Mouse (Mus musculus): Measurements from ENCODE around the gene 6030458C11Rik. TPM values are rescaled to one million over a fixed set of nuclear protein-coding genes. Genes with fewer than 3 reads are reported as not detected.
"Not testable (repeated sequence)": the region's sequence is repeated elsewhere in the genome, so short reads cannot be mapped to it uniquely, and the experiment has no call there.

6030458C11Rik gene
- total and polyA plus RNA-seq, 3 experiments: 7.3 to 14.1 (median 13.2) TPM

- DNase-seq: no peak
- no peaks in the 10 kb centered on the region for H3K79me2 ChIP-seq (replicated peaks; ENCODE audit: control insufficient read depth, insufficient read depth, low read length)
- no peak overlapping the region for H3K4me3 ChIP-seq
- no peaks in the 10 kb centered on the region for H3K4me1 ChIP-seq (ENCODE audit: control insufficient read depth, insufficient read depth, low read length)
- no peaks in the 10 kb centered on the region for H3K36me3 ChIP-seq (ENCODE audit: control insufficient read depth, insufficient read depth, low read length)
- no peak overlapping the region for H3K9ac ChIP-seq (ENCODE audit: low read depth, low read length)
- intact Hi-C loops (cut with DNase I): no loop called here
- TF ChIP-seq POLR2A (IDR thresholded peaks at IDR 0.05; ENCODE audit: insufficient read depth, low read depth, low read length) (no peak), EP300 (IDR thresholded peaks at IDR 0.05; ENCODE audit: insufficient read depth, low read depth, low read length) (no peak), CTCF (IDR thresholded peaks at IDR 0.05) (no peak)
- no peaks in the 10 kb centered on the region for H3K27me3 ChIP-seq (ENCODE audit: control insufficient read depth, insufficient read depth, low read length)
- 94% methylated on average over 11 of the region's 11 CpGs for WGBS
- no peak overlapping the region for H3K27ac ChIP-seq
These were observed 11.8 kb downstream of the 6030458C11Rik start for GRCm38 (mm10) chr15:12812646-12813045.

GRCm38 (mm10) chr15:12809305-12809704, 15.1 kb downstream of the 6030458C11Rik start:
- Histone ChIP-seq H3K4me3 (no peak overlapping the region), H3K27me3 (ENCODE audit: control insufficient read depth, insufficient read depth, low read length) (no peaks in the 10 kb centered on the region), H3K9ac (ENCODE audit: low read depth, low read length) (no peak overlapping the region), H3K36me3 (ENCODE audit: control insufficient read depth, insufficient read depth, low read length) (no peaks in the 10 kb centered on the region), H3K79me2 (replicated peaks; ENCODE audit: control insufficient read depth, insufficient read depth, low read length) (no peaks in the 10 kb centered on the region), H3K27ac (no peak overlapping the region), H3K4me1 (ENCODE audit: control insufficient read depth, insufficient read depth, low read length) (no peaks in the 10 kb centered on the region)
- TF ChIP-seq POLR2A (IDR thresholded peaks at IDR 0.05; ENCODE audit: insufficient read depth, low read depth, low read length) (no peak), EP300 (IDR thresholded peaks at IDR 0.05; ENCODE audit: insufficient read depth, low read depth, low read length) (no peak), CTCF (IDR thresholded peaks at IDR 0.05) (no peak)
- WGBS: 76% methylated on average over 6 of the region's 6 CpGs
- intact Hi-C loops (cut with DNase I): no loop called here
- DNase-seq: no peak

- Histone ChIP-seq H3K27ac (no peak overlapping the region), H3K79me2 (replicated peaks; ENCODE audit: control insufficient read depth, insufficient read depth, low read length) (no peaks in the 10 kb centered on the region), H3K4me1 (ENCODE audit: control insufficient read depth, insufficient read depth, low read length) (no peaks in the 10 kb centered on the region), H3K36me3 (ENCODE audit: control insufficient read depth, insufficient read depth, low read length) (no peaks in the 10 kb centered on the region), H3K27me3 (ENCODE audit: control insufficient read depth, insufficient read depth, low read length) (no peaks in the 10 kb centered on the region), H3K4me3 (no peak overlapping the region), H3K9ac (ENCODE audit: low read depth, low read length) (no peak overlapping the region)
- no peak for TF ChIP-seq CTCF (IDR thresholded peaks at IDR 0.05)
- no peak for TF ChIP-seq POLR2A (IDR thresholded peaks at IDR 0.05; ENCODE audit: insufficient read depth, low read depth, low read length)
- no peak for TF ChIP-seq EP300 (IDR thresholded peaks at IDR 0.05; ENCODE audit: insufficient read depth, low read depth, low read length)
- WGBS: 97% methylated on average over 10 of the region's 10 CpGs
- no peak for DNase-seq
- intact Hi-C loops (cut with DNase I): no loop called here
These were observed 17.4 kb downstream of the 6030458C11Rik start for GRCm38 (mm10) chr15:12807088-12807487.

- intact Hi-C loops (cut with DNase I): no loop called here
- Histone ChIP-seq H3K27me3 (ENCODE audit: control insufficient read depth, insufficient read depth, low read length) (no peaks in the 10 kb centered on the region), H3K4me1 (ENCODE audit: control insufficient read depth, insufficient read depth, low read length) (no peaks in the 10 kb centered on the region), H3K79me2 (replicated peaks; ENCODE audit: control insufficient read depth, insufficient read depth, low read length) (no peaks in the 10 kb centered on the region), H3K36me3 (ENCODE audit: control insufficient read depth, insufficient read depth, low read length) (no peaks in the 10 kb centered on the region), H3K27ac (no peak overlapping the region), H3K4me3 (no peak overlapping the region), H3K9ac (ENCODE audit: low read depth, low read length) (no peak overlapping the region)
- 84% methylated on average over 4 of the region's 4 CpGs for WGBS
- no peak for DNase-seq
- TF ChIP-seq POLR2A (IDR thresholded peaks at IDR 0.05; ENCODE audit: insufficient read depth, low read depth, low read length): no peak
- no peak for TF ChIP-seq EP300 (IDR thresholded peaks at IDR 0.05; ENCODE audit: insufficient read depth, low read depth, low read length)
- no peak for TF ChIP-seq CTCF (IDR thresholded peaks at IDR 0.05)
These were observed 19.4 kb downstream of the 6030458C11Rik start for GRCm38 (mm10) chr15:12805071-12805470.

- H3K27ac ChIP-seq; H3K4me1 ChIP-seq (ENCODE audit: control insufficient read depth, insufficient read depth, low read length); DNase-seq; H3K4me3 ChIP-seq; H3K79me2 ChIP-seq (replicated peaks; ENCODE audit: control insufficient read depth, insufficient read depth, low read length); H3K9ac ChIP-seq (ENCODE audit: low read depth, low read length); intact Hi-C loops (cut with DNase I); H3K36me3 ChIP-seq (ENCODE audit: control insufficient read depth, insufficient read depth, low read length); H3K27me3 ChIP-seq (ENCODE audit: control insufficient read depth, insufficient read depth, low read length): not testable (repeated sequence)
- WGBS: 76% methylated on average over 2 of the region's 2 CpGs
These were observed 23.3 kb downstream of the 6030458C11Rik start for GRCm38 (mm10) chr15:12801142-12801506.

- Histone ChIP-seq H3K36me3 (ENCODE audit: control insufficient read depth, insufficient read depth, low read length) (no peaks in the 10 kb centered on the region), H3K4me1 (ENCODE audit: control insufficient read depth, insufficient read depth, low read length) (no peaks in the 10 kb centered on the region), H3K4me3 (no peak overlapping the region), H3K27me3 (ENCODE audit: control insufficient read depth, insufficient read depth, low read length) (no peaks in the 10 kb centered on the region), H3K27ac (no peak overlapping the region), H3K79me2 (replicated peaks; ENCODE audit: control insufficient read depth, insufficient read depth, low read length) (no peaks in the 10 kb centered on the region), H3K9ac (ENCODE audit: low read depth, low read length) (no peak overlapping the region)
- intact Hi-C loops (cut with DNase I): no loop called here
- TF ChIP-seq POLR2A (IDR thresholded peaks at IDR 0.05; ENCODE audit: insufficient read depth, low read depth, low read length) (no peak), EP300 (IDR thresholded peaks at IDR 0.05; ENCODE audit: insufficient read depth, low read depth, low read length) (no peak), CTCF (IDR thresholded peaks at IDR 0.05) (no peak)
- no peak for DNase-seq
- 35% methylated on average over 15 of the region's 15 CpGs for WGBS
These were observed 23.9 kb downstream of the 6030458C11Rik start for GRCm38 (mm10) chr15:12800405-12801141.

Measured in heart, adult 2 months (tissue).